Mouse (Mus musculus) lung, embryonic 15.5 days (tissue): ENCODE measurements around the gene Rnf2. TPM values are rescaled to one million over a fixed set of nuclear protein-coding genes. Genes with fewer than 3 reads are reported as not detected.

Source experiments
- ATAC-seq: fragments of 200-750 bp; cut with Nextera tagmentation; 2 replicates; pipeline ENCODE4 v1.8.0; 2017; ENCODE audit warnings: moderate number of reproducible peaks, borderline replicate concordance; ENCODE audit not compliant: low FRiP score, low TSS enrichment; ENCODE audit errors: extremely low read depth
- H3K27ac ChIP-seq: fragments of 300-500 bp; sonication (generic); 2 replicates; pipeline ENCODE4 v1.5.1; 2015; ENCODE audit warnings: moderate library complexity, mild to moderate bottlenecking, inconsistent platforms
- H3K27me3 ChIP-seq: fragments of 300-500 bp; sonication (generic); 2 replicates; pipeline ENCODE4 v1.6.1; 2015; ENCODE audit warnings: inconsistent platforms
- H3K36me3 ChIP-seq: fragments of 300-500 bp; sonication (generic); 2 replicates; pipeline ENCODE4 v1.6.1; 2015; ENCODE audit warnings: inconsistent platforms
- H3K4me1 ChIP-seq: fragments of 300-500 bp; sonication (generic); 2 replicates; pipeline ENCODE4 v1.6.1; 2015; ENCODE audit warnings: inconsistent platforms
- H3K4me2 ChIP-seq: fragments of 300-500 bp; sonication (generic); 2 replicates; pipeline ENCODE4 v1.6.1; 2015; ENCODE audit warnings: inconsistent platforms, mild to moderate bottlenecking, moderate library complexity
- H3K4me3 ChIP-seq: fragments of 300-500 bp; sonication (generic); 2 replicates; pipeline ENCODE4 v1.5.1; 2015; ENCODE audit warnings: mild to moderate bottlenecking, inconsistent platforms
- H3K9ac ChIP-seq: fragments of 300-500 bp; sonication (generic); 2 replicates; pipeline ENCODE4 v1.6.1; 2015; ENCODE audit warnings: inconsistent platforms
- H3K9me3 ChIP-seq: fragments of 300-500 bp; sonication (generic); 2 replicates; pipeline ENCODE4 v1.6.1; 2016; ENCODE audit warnings: inconsistent platforms
- WGBS: fragments of 180-500 bp; shearing (Covaris S2); methylation state at CpG from one replicate; pipeline ENCODE4 v1.1.7; 2015; 5-methylcytosine and 5-hydroxymethylcytosine counted together
- microRNA-seq: library from miRNA; unstranded; fragments of <30 nt; microRNA quantifications from one replicate; pipeline ENCODE4, GENCODE M21; 2016
- polyA plus RNA-seq: library from polyadenylated mRNA; unstranded; fragments of >200 nt; fragmentation: Nextera tagmentation; extraction: Ambion mirVana; gene quantifications from 2 replicates; pipeline ENCODE4 v1.2.1, GENCODE M21; 2015

Rnf2 gene
- polyA plus RNA-seq, 1 experiment from 2014 or later, result 81.6 TPM

DNA sequence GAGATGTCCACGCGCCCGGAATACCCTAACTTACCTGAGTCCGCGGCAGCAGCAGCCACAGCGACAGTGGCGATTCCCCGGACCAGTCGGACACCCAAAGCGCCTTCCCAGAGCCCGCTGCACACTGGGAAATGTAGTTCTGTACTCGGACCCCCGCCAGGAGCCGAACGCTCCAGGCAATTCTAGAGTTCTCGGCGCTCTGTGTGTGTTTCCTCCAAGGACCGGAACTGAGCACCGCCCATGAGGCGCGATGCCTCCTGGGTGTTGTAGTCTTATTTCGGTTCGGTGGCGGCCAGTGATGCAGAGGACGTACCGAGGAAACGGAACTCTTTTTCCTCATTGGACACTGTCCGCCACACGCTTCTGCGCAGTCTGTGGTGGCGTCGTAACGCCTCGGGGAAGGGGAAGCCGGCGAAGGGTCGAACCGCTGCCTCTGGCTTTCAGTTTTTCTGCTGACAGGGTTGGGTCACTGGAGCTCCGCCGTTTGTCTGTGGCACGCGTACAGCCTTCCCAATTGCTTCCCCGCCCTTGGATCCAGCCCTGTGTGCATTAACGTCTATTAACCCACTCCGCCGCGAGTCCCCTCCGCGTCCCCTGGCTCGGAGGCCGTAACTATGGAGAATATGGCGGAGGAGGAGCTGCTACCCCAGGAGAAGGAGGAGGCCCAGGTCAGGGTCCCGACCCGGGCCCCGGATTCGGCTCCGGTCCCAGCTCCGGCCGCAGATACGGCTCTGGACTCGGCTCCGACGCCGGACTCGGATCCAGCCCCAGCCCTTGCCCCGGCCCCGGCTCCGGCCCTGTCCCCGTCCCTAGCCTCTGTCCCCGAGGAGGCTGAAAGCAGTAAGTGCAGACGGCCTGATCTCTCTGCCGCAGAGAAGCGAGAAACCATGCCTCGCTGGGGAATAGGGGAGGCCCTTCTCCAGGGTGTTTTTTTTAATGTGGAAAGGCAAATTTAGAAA is 72.2 kb downstream of the Rnf2 start, which contains the start of the genes Swt1 and Trmt1l:
Gene Swt1, minus strand, starts transcription at position 193 of the 959 bp plus-strand sequence.
Gene Trmt1l, plus strand, starts transcription at position 280 of the 959 bp plus-strand sequence.
- no peaks in the 10 kb centered on the region for H3K36me3 ChIP-seq
- H3K4me1 ChIP-seq, result peaks cover 21% of the 10 kb centered on the region
- no peaks in the 10 kb centered on the region for H3K27me3 ChIP-seq
- H3K9ac ChIP-seq, result peak within 1 kb of the TSS; percentile 96
- ATAC-seq, result peak; percentile 99
- peak within 1 kb of the TSS; percentile 96 for H3K27ac ChIP-seq
- H3K4me3 ChIP-seq, result peak within 1 kb of the TSS; percentile 91
- H3K4me2 ChIP-seq, result peak within 1 kb of the TSS; percentile 63
- WGBS, result under 1% methylated on average over 74 of the region's 74 CpGs
- H3K9me3 ChIP-seq, result no peaks in the 10 kb centered on the region

DNA sequence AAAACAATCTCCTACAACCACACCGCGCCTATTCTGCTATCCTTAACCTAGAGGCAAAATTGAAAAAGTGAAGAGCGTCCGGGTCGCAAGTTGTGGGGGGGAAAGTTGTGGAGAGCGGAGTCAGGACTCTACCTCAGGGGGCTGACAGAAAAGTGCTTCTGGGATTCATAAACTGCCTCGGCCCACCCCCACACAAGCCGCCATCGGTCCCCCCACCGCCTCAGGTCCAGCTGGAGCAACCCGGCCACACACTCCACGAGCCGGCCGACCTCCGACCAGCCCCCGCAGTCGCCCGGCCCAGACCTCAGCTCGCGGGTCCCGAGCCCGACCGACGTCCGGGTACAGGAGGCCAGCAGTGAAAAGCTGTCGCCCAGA is 72.9 kb downstream of the Rnf2 start:
- WGBS, result under 1% methylated on average over 26 of the region's 26 CpGs
- H3K4me2 ChIP-seq, result peak overlapping the region; percentile 63
- H3K36me3 ChIP-seq, result no peaks in the 10 kb centered on the region
- H3K27ac ChIP-seq, result peak overlapping the region; percentile 93
- no peaks in the 10 kb centered on the region for H3K27me3 ChIP-seq
- H3K9me3 ChIP-seq, result no peaks in the 10 kb centered on the region
- peak overlapping the region; percentile 85 for H3K9ac ChIP-seq
- peak overlapping the region; percentile 91 for H3K4me3 ChIP-seq
- ATAC-seq, result peak; percentile 66
- peaks cover 21% of the 10 kb centered on the region for H3K4me1 ChIP-seq

DNA sequence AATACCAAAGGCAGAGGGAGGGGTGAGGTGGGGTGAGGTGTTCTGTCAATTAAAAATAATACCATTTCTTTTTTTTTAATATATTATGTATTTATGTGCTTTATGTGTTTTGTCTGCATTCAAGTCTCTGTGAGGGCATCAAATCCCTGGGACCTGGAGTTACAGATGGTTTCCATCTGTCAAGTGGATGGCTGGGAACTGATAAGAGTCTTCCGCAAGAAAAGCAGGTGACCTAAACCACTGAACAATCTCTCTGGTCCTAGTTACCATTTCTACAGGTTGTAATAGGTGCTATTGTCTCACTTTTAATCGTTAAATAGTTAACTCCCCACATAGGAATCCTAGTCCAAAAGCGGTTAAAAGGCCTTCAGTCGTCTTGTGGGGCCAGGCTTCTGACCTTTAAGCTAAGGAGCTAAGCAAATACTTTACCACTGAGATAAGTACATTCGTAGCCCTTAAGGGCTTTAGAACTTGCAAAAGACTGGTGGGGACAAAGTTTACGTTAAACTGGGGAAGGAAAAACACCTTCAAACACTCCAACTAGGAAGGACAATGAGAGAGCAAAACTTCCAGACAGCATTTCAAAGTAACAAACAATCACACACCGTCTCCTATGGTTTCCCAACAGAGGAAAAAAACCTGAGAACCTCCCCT is 73.7 kb downstream of the Rnf2 start:
- Histone ChIP-seq H3K27ac (peak overlapping the region; percentile 93), H3K4me1 (peaks cover 21% of the 10 kb centered on the region), H3K4me2 (peak overlapping the region; percentile 63), H3K36me3 (0 out of 2 replicates have a peak, but pooled peaks cover 4% of the 10 kb centered on the region), H3K9me3 (no peaks in the 10 kb centered on the region), H3K27me3 (no peaks in the 10 kb centered on the region), H3K9ac (peak overlapping the region; percentile 85), H3K4me3 (peak overlapping the region; percentile 91)
- no peak for ATAC-seq
- 13% methylated on average over 7 of the region's 7 CpGs for WGBS

DNA sequence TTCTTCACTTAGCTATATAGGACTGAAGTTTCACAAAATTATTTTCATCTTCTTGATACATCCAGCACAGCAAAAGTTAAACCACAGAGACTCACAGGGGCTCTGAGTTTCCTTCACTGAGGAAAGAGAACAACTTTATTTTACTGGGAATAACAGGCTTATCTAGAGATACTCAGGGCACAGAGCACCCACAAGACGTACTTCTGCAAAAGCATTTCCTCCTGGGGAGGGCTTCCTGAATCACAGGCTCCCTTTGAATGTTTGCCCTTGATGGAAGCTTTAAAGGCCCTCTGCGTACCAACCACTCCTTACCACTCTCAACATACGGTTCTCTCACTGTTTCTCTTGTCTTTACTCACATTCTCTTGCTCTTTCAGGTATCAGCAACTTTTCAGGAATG is 78.6 kb downstream of the Rnf2 start:
- no peak for ATAC-seq
- peaks cover 35% of the 10 kb centered on the region for H3K36me3 ChIP-seq
- H3K9me3 ChIP-seq, result no peaks in the 10 kb centered on the region
- H3K4me2 ChIP-seq, result no peak overlapping the region
- 63% methylated on average over 3 of the region's 3 CpGs for WGBS
- no peaks in the 10 kb centered on the region for H3K27me3 ChIP-seq
- no peak overlapping the region for H3K9ac ChIP-seq
- H3K4me3 ChIP-seq, result no peak overlapping the region
- peaks cover 9% of the 10 kb centered on the region for H3K4me1 ChIP-seq
- no peak overlapping the region for H3K27ac ChIP-seq

DNA sequence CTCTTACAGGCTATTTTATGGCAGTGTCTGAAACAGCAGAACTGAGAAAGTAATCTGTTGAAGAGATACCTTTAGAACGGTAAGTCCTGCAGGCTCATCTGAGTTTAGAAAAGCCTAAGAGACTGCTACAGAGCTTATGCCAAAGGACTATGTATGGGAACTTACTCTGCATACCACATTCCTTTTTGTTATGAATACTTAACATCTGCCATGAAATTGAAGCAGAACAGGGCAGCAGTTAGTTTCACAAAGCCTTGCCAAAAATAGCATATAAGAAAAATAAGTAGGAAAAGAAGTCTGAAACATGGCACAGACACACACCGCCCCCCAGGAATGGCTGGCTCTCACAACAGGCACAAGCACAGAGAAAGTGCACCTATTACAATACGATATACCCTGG is 90.9 kb downstream of the Rnf2 start:
- Histone ChIP-seq H3K4me2 (no peak overlapping the region), H3K4me3 (no peak overlapping the region), H3K9me3 (no peaks in the 10 kb centered on the region), H3K27me3 (no peaks in the 10 kb centered on the region), H3K4me1 (no peaks in the 10 kb centered on the region), H3K27ac (no peak overlapping the region), H3K9ac (no peak overlapping the region), H3K36me3 (peaks cover 26% of the 10 kb centered on the region; the same call in 1 of the 2 replicates)
- WGBS, result 92% methylated on average over 3 of the region's 3 CpGs
- ATAC-seq, result no peak

Small RNAs within 50 kb of the gene (microRNA-seq; reads per million reads assigned to microRNA genes)
- gene Mir7682, result not detected

Other genes starting within 250 kb of the Rnf2 start
- 236 and 242 TPM in 2 replicates for gene Ivns1abp, start 156.5 kb downstream of the Rnf2 start, polyA plus RNA-seq
- 23.7 and 26.2 TPM in 2 replicates for gene Swt1, start 72.5 kb downstream of the Rnf2 start, polyA plus RNA-seq
- gene Trmt1l, start 72.4 kb downstream of the Rnf2 start, polyA plus RNA-seq, result 41.1 and 42.7 TPM in 2 replicates
- 10.4 and 11.4 TPM in 2 replicates for gene Fam129a, start 70.2 kb upstream of the Rnf2 start, polyA plus RNA-seq